Mouse (Mus musculus): ENCODE measurements around the gene Qrfp.

The Qrfp gene

DNA sequence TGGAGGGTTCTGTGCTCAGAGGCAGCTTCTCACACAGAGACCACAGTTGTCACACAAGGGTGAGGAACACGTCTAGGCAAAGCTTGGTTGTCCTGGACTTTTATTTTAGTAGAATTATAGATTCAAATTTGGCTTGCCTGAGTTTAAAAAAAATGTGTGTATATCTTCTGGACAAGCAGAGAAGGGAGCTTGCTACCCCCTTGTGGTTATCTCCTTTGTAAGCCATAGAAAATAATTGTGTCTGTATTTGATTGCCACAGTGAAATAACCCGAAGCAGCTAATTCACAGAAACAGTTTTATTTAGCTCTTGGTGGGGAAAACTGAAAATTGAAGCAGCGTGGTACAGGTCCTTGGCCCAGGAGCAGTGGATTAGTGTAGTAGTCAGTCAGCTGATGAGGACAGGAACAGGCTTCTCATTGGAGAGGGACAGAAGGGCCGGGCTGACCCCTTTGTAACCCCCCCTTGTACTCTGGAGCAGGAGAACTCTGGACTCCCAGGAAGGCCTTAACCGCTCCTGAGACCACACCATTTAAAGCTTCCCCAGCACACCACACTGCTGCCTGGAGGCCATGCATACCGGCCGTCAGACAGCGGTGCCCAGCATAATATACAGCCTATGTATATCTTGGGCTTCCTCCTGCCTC, 27.3 kb downstream of the Qrfp start:
- no peak for DNase-seq (ENCODE audit: extremely low spot score, low read depth, low spot score)

DNA sequence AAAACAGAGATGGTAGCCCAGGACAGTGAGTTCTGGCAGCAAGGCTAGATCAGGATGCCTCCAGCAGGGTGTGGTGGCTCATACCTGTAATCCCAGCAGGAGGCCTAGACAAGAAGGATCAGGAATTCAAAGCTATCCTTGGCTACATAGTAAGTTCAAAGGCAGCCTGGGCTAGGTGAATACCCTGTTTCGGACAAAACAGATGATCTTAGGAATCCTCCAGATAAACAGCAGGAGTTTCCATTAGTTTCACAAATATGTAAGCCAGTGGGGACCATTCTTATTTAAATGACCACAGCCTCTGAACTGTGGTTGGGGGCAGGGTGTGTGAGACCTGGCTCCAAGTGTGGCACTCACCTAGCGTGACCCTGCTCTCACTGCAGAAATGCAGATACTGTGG, 31.1 kb downstream of the Qrfp start:
- DNase-seq (ENCODE audit: extremely low spot score, low read depth, low spot score): no peak

DNA sequence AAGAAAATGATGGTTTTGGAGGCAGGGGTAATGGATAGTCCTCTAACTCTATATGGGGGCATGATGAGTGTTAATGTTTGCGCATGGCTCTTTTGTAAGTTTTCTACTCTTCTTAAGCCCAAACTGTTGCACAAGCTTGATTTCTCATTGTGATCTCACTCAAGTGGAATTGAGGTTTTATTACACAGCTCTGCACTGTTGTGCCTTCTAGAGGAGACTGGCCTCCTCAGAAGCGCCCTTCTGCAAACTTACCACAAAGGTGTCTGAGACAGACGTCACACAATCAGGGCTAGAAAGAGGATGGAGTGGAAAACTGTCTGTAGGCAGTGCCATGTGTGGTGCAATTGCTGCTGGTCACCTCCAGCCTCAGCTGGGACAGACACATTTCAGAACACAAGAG, 33.9 kb downstream of the Qrfp start:
- DNase-seq (ENCODE audit: extremely low spot score, low read depth, low spot score): no peak

DNA sequence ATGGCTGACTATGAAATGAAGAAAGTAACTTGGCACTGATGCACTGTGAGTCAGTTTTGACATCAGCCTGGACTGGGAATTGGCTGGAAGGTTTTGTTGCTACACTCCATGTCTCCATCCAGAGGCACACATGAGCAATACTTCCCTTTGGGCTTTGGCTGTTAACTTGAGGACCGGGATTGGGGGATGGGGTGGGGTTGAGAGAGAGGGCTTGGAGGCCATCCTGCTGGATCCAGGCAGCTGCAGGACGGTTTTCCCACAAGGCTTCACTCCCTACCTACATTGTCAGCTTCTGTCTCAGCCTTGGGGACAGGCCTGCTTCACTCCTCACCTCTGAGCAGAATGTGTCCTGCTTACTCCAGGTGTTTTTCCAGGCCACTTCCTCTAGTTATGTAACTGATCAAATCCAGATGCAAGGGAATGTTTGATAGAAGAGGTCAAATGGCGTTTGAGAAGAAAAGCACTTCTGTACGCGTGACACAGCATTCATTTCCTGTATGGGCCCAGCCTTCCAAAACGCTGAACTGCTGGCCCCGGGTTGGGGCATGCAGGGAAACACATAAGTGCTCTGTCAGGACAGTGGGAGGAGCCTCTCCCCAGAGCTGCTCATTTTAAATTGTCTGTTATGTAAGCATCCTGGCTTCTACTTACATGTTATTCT, 39.5 kb downstream of the Qrfp start:
- DNase-seq (ENCODE audit: extremely low spot score, low read depth, low spot score): peak; percentile 72

DNA sequence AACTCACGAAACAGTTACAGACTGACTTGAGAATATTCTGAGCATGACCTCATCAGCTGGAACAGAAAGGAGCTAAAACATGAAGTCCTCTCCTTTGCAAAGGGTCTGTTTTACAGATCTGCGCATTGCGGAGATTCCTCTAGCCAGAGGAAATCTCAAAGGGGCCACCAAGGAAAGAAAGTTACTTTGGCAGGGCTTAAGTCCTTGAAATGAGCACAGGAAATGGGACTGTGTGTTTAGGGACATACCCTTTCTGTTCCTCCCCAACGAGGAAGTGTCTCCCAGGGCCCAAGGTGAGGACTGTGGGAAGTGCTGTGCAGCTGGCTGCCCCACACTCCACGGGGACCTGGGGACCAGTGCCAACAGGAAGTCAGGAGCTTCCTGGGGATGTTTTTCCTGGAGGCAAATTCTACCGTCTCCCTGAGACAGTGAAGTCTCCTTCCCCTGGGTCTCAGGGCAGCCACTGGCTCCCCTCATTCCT, 40.7 kb downstream of the Qrfp start:
- no peak for DNase-seq (ENCODE audit: extremely low spot score, low read depth, low spot score)

DNA sequence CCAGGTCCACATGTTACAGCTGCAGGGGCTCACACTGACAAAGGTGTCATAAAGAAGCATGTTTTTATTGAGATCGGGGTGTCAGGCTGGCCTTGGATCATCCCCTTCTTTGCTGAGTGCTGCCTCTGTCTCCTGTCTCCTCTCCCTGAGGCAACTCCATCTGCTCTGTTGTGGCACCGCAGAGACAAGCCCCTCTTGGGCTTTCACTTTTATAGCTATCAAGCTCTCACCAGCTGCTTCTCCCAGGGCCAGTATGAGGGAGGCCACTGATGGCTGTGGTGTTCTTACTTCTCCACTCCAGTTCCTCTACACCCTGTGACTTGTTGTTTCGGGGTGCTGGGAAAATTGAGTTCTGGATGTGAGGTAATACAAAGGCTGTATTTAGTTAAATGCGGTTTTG, 41.3 kb downstream of the Qrfp start:
- DNase-seq (ENCODE audit: extremely low spot score, low read depth, low spot score): no peak

DNA sequence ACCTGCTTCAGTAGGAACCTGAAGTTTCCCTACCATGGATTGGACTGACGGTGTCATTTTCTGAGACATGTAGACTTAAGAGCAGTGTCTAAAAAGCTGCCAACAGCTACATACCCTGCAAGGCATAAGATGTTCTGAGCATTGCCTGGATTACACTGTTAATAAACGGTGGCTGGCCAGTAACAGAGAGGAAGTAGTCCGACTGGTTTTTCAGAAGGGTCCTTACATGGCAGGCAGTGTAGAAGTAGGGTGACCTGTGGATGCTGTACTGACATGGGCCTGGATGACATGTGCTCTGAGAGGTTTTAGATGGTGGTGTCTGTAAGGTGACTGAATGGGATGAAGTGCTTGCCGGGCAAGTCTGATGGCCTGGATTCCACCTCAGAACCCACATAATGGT, 42.6 kb downstream of the Qrfp start:
- no peak for DNase-seq (ENCODE audit: extremely low spot score, low read depth, low spot score)

DNA sequence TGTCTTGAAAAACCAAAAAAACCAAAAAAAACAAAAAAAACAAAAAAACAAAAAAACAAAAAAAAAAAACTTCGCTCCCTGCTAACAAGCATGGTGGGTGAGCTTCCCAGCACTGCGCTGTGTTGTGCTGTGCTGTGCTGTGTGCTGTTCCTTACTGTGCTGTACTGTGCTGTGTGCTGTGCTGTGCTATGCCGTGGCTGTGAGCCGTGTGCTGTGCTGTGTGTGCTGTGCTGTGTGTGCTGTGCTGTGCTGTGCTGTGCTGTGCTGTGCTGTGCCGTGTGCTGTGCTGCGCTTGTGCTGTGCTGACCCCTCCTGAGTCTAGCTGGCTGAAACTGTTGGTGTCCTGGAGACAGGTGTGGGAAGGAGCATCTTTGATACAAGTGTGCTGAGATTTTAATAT, 43.3 kb downstream of the Qrfp start:
- no peak for DNase-seq (ENCODE audit: extremely low spot score, low read depth, low spot score)

DNA sequence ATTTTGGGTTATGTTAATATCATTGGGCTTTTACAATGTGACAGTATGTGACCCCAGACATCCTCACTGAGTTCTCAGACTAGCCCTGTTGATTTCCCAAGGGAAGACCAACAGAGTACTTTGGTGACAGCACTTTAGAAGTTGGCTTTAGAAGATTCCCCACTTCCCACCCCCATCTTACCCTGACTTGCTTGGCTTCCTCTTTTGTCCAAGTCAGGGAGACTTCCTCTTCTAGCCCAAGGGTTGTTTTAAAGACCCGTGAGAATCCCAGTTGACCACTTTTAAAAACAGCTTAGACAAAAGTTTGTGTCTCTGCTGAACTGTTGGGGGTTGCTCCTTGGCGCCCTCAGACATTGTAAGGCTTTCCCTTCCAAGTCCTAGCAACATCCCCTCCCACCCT, 47.1 kb downstream of the Qrfp start:
- no peak for DNase-seq (ENCODE audit: extremely low spot score, low read depth, low spot score)

DNA sequence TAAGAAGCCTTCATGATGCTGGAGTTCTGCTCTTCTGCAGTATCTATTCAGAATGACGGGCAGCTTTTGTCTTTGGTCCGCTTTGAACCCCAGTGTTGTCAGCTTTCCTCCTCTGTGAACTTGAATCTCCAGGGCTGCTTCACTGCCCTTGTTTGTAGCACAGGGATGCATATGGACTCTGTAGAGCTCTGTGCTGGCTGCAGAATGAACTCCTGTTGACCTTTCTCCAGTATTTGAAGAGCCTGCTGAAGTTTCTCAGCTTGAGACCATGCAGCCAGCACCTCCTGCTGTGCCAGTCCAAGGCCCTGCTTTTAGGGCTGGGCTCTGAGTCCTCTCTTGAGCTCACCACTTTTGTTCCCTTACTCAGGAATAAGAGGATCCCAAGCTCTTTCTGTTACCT, 47.5 kb downstream of the Qrfp start:
- no peak for DNase-seq (ENCODE audit: extremely low spot score, low read depth, low spot score)

DNA sequence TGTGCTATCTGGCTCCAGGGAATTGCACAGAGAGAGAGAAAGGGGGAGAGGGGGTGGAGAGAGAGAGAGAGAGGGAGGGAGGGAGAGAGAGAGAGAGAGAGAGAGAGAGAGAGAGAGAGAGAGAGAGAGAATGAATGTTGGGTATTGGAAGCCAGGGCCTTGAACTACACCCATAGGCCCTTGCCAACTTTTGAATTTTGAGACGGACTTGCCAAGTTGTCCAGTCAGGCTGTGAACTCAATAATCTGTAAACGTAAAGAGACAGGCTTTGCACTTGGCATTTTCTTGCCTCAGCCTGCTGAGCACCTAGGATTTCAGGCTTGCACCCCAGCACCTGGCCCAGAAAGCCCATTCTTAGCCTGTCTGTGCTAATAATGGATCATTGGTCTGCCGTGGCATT, 48.2 kb downstream of the Qrfp start:
- DNase-seq (ENCODE audit: extremely low spot score, low read depth, low spot score): no peak

DNA sequence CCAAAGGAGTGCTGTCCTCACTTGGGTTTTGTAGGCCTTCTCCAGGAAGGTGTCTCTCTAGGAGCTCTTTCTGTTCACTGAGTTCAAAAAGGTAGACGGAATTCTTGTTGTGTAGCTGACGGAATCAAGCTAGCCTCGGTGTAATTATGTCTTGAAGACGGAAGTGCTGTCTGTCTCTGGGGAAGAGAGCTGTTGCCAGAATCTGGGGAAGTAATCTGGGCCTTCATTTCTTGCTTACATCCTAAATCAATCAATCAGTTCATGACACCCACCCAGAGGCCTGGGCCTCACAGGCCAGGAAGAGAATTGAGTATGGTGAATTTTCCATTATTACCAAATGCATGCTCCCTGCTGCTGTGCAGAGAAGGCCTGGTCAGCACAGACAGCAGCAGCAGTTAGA, 48.8 kb downstream of the Qrfp start:
- no peak for DNase-seq (ENCODE audit: extremely low spot score, low read depth, low spot score)

DNA sequence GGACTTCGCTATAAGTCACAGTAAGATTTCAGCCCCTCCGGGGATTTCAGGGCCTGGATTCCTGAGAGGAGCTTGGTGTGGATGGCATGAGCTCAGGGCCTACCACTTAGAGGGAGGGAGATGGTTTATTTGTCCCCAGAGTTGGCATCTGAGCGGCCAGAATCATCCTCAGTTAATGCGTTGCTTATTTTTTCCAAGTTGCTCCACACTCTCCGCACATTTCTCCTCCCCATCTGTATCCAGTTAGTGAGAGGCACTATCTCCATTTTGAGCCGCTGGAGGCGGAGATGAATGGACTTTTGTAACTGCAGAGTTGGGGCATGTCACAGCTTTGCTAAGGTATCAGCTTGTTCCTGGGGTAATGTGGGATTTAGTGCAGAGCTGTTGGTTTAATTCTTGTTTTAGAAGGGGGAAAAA, 49.3 kb downstream of the Qrfp start:
- no peak for DNase-seq (ENCODE audit: extremely low spot score, low read depth, low spot score)

DNA sequence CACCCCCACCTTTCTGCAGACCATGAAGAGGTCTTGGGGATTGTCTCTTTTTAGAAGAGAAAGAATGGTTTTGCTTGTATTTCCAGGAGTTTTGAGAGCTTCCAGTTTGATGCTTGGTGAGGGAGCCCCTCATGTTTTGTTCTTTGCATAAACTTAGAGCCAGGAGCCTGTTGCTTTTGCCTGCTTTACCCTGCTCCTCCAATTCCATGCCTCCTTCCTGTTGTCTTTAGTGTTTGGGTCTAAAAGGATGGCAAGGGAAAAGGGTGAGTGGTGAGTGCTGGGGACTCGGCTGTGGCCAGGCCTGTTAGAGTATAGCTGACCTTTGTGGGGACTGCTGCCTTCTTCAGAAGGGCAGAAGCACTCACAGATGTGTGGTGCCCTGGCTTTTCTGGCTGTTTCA, 49.9 kb downstream of the Qrfp start:
- peak; percentile 41 for DNase-seq (ENCODE audit: extremely low spot score, low read depth, low spot score)

DNA sequence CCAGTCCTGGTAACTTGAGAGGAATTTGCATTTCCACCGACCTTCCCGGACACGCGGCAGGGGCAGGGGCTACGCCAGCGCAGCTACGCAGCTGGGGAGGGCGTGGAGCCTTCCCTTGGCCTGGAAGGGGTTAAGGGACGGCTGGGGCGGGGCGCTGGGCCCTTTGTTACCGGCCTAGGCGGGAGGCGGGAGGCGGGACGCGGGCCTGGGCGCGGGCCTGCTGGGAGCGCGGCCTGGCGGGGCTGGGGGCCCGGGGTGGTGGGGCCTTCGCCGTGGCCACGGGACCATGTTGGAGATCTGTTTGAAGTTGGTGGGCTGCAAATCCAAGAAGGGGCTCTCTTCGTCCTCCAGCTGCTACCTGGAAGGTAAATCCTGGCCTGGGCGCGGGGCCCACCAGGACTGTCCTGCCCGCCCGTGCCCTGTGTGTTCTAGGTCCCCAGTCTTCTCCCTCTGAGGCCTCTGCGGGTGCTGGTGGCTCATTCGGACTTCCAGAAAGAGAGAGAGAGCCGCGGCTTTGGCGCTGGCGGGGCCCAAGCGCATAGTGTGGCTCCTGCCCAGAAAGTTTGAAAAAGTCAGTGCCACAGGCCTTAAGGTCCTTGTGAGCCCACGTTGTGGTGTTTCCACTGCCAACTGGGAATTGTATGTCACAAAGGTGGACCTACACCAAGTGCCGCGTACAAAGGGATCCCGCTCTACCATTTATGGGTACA, 50.5 kb downstream of the Qrfp start:
- DNase-seq (ENCODE audit: extremely low spot score, low read depth, low spot score): peak; percentile 67

DNA sequence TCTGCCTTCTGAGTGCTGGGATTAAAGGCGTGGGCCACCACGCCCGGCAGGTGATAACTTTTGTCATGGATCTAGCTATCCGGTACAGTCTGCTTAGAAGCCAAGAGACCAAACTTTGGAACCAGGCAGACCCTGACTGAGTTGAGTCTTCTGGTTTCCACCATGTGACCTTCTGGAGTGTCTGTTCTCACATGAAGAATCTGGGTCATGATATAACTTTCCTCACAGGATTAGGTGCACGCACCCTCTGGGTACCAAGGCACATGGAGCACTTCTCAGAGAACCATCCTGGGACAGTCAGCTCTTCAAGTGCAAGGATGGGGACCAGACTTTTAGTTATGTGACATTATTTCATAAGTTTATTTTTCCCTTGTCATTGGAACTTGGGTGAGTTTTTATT, 51.4 kb downstream of the Qrfp start:
- DNase-seq (ENCODE audit: extremely low spot score, low read depth, low spot score): no peak

DNA sequence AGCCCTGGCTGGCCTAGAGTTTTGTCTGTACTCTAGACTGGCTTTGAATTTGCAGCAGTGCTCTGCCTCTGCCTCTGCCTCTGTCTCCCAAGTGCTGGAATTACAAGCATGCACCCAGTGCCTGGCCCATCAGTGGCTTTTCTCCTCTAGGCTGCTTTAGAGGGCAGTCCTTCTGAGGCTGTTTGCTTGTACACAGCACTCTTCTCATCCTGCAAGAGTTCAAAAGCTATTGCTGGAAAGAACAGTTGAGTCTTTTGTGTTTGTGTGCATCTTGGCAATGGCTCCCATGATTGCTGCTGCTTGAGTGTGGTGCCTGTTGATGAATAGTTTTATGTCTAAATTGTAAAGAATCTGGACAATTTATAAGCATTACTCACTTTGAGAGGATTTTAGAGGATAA, 52.9 kb downstream of the Qrfp start:
- no peak for DNase-seq (ENCODE audit: extremely low spot score, low read depth, low spot score)
